Mouse (Mus musculus) liver, postnatal 0 days (tissue): ENCODE results near the gene Slc35d1.

Experiments
- CTCF ChIP-seq: sonication (generic); IDR thresholded peaks from 2 replicates; pipeline ENCODE4 v1.5.1; 2016; ENCODE audit warnings: antibody characterized with exemption, low read depth
- EP300 ChIP-seq: IDR thresholded peaks from 2 replicates; pipeline ENCODE4 v1.6.1; 2016; ENCODE audit warnings: antibody characterized with exemption, low read depth, mild to moderate bottlenecking

- TF ChIP-seq CTCF (peak; percentile 83), EP300 (no peak)
Measured at GRCm38 (mm10) chr4:103146339-103146738, 68.6 kb downstream of the Slc35d1 start.
